Mouse (Mus musculus) cerebellum, adult 2 months (tissue): Measurements from ENCODE around the gene Rnd1.

Experiments used
- CTCF ChIP-seq: fragments of 200-500 bp; IDR thresholded peaks from 2 replicates; pipeline ENCODE4 v1.5.1; 2011; ENCODE audit warnings: low read depth, mild to moderate bottlenecking, control low read depth, low read length, moderate library complexity, borderline replicate concordance; ENCODE audit not compliant: insufficient read depth
- POLR2A ChIP-seq: fragments of 200-500 bp; IDR thresholded peaks from 2 replicates; pipeline ENCODE4 v1.6.1; 2011; ENCODE audit warnings: low read length, control low read depth, borderline replicate concordance; ENCODE audit not compliant: insufficient read depth

GRCm38 (mm10) chr15:98614971-98615370 lies 62.3 kb downstream of the Rnd1 start:
- TF ChIP-seq CTCF (no peak), POLR2A (no peak)
